Mouse (Mus musculus) olfactory bulb, adult 2 months (tissue): Measurements from ENCODE around the gene Pick1. TPM values are rescaled to one million over a fixed set of nuclear protein-coding genes. Genes with fewer than 3 reads are reported as not detected.

ENCODE experiments used
- H3K27ac ChIP-seq: fragments of 200-500 bp; 2 replicates; pipeline ENCODE4 v1.5.1; 2012; ENCODE audit warnings: low read depth, low read length; ENCODE audit not compliant: insufficient read depth
- H3K4me1 ChIP-seq: fragments of 200-500 bp; 2 replicates; pipeline ENCODE4 v1.6.1; 2012; ENCODE audit warnings: low read length; ENCODE audit not compliant: control insufficient read depth, insufficient read depth
- H3K4me3 ChIP-seq: fragments of 200-500 bp; 2 replicates; pipeline ENCODE4 v1.5.1; 2012; ENCODE audit warnings: mild to moderate bottlenecking, low read depth, low read length, moderate library complexity; ENCODE audit not compliant: insufficient read depth
- CTCF ChIP-seq: fragments of 200-500 bp; IDR thresholded peaks from 2 replicates; pipeline ENCODE4 v1.5.1; 2012; ENCODE audit warnings: low read depth, mild to moderate bottlenecking, low read length, moderate library complexity; ENCODE audit not compliant: insufficient read depth
- POLR2A ChIP-seq: fragments of 200-500 bp; IDR thresholded peaks from 2 replicates; pipeline ENCODE4 v1.6.1; 2012; ENCODE audit warnings: mild to moderate bottlenecking, low read depth, low read length, moderate library complexity; ENCODE audit not compliant: insufficient read depth
- WGBS: fragments of 180-500 bp; shearing (Covaris S2); methylation state at CpG from one replicate; pipeline ENCODE4 v1.1.7; 2018; 5-methylcytosine and 5-hydroxymethylcytosine counted together
- polyA plus RNA-seq: library from polyadenylated mRNA; stranded (reverse); fragments of >200 nt; gene quantifications from 2 replicates; pipeline ENCODE4 v1.2.4, GENCODE M21; 2012; ENCODE audit warnings: low replicate concordance; ENCODE audit not compliant: missing spikeins, insufficient read depth, insufficient read length

The Pick1 gene
- polyA plus RNA-seq, 1 experiment: not detected

- no peak for TF ChIP-seq CTCF
- peak; percentile 38; the same call in 1 of the 2 replicates for TF ChIP-seq POLR2A
- WGBS: 2% methylated on average over 60 of the region's 62 CpGs
- peak overlapping the region; percentile 88 for H3K4me3 ChIP-seq
- H3K27ac ChIP-seq: no peak overlapping the region
- peaks cover 22% of the 10 kb centered on the region for H3K4me1 ChIP-seq
These were observed 32.2 kb downstream of the Pick1 start for GRCm38 (mm10) chr15:79261095-79261725.

- Histone ChIP-seq H3K4me3 (peak overlapping the region; percentile 88), H3K4me1 (peaks cover 22% of the 10 kb centered on the region), H3K27ac (no peak overlapping the region)
- under 1% methylated on average over 24 of the region's 28 CpGs for WGBS
- TF ChIP-seq POLR2A (no peak), CTCF (no peak)
These were observed 32.8 kb downstream of the Pick1 start for GRCm38 (mm10) chr15:79261757-79262156.

GRCm38 (mm10) chr15:79262375-79262774 is 33.4 kb downstream of the Pick1 start:
- Histone ChIP-seq H3K4me1 (peaks cover 22% of the 10 kb centered on the region), H3K4me3 (no peak overlapping the region), H3K27ac (no peak overlapping the region)
- 19% methylated on average over 13 of the region's 13 CpGs for WGBS
- TF ChIP-seq POLR2A (no peak), CTCF (peak; percentile 45; the same call in 1 of the 2 replicates)

- H3K27ac ChIP-seq: no peak overlapping the region; the same call in 1 of the 2 replicates
- H3K4me3 ChIP-seq: no peak overlapping the region
- TF ChIP-seq CTCF (no peak), POLR2A (no peak)
- H3K4me1 ChIP-seq: peaks cover 22% of the 10 kb centered on the region
- WGBS: 92% methylated on average over 3 of the region's 3 CpGs
These were observed 33.9 kb downstream of the Pick1 start for GRCm38 (mm10) chr15:79262786-79263309.

GRCm38 (mm10) chr15:79263726-79264125 is 34.8 kb downstream of the Pick1 start:
- TF ChIP-seq CTCF: no peak
- no peak for TF ChIP-seq POLR2A
- WGBS: 93% methylated on average over 6 of the region's 6 CpGs
- no peak overlapping the region for H3K4me3 ChIP-seq

GRCm38 (mm10) chr15:79265384-79265783 is 36.4 kb downstream of the Pick1 start:
- WGBS: 83% methylated on average over 4 of the region's 4 CpGs
- Histone ChIP-seq H3K4me1 (peaks cover 22% of the 10 kb centered on the region), H3K4me3 (no peak overlapping the region), H3K27ac (no peak overlapping the region)
- no peak for TF ChIP-seq CTCF
- no peak for TF ChIP-seq POLR2A

More at GRCm38 (mm10) chr15:79263726-79264125, 34.8 kb downstream of the Pick1 start:
- Histone ChIP-seq H3K27ac (no peak overlapping the region), H3K4me1 (peaks cover 22% of the 10 kb centered on the region)

GRCm38 (mm10) chr15:79268521-79268920 is 39.5 kb downstream of the Pick1 start:
- no peak overlapping the region for H3K4me3 ChIP-seq
- no peak overlapping the region for H3K27ac ChIP-seq
- TF ChIP-seq CTCF: no peak
- TF ChIP-seq POLR2A: no peak
- H3K4me1 ChIP-seq: peaks cover 13% of the 10 kb centered on the region
- 31% methylated on average over 1 of the region's 1 CpGs for WGBS

GRCm38 (mm10) chr15:79270317-79271123 is 41.5 kb downstream of the Pick1 start:
- WGBS: 2% methylated on average over 33 of the region's 33 CpGs

More at GRCm38 (mm10) chr15:79270317-79271123, 41.5 kb downstream of the Pick1 start:
- TF ChIP-seq POLR2A (0 out of 2 replicates have a peak, but pooled peaks have one; percentile 8), CTCF (no peak)
- H3K4me3 ChIP-seq: peak overlapping the region; percentile 31
- no peak overlapping the region for H3K27ac ChIP-seq
- peaks cover 13% of the 10 kb centered on the region for H3K4me1 ChIP-seq
